Mouse (Mus musculus) limb, embryonic 10.5 days (tissue): ENCODE results near the gene Dlg4. TPM values are rescaled to one million over a fixed set of nuclear protein-coding genes. Genes with fewer than 3 reads are reported as not detected.

ENCODE experiments used
- DNase-seq: peaks from one replicate; pipeline ENCODE4 v3.0.0-alpha.2; 2017; ENCODE audit warnings: low spot score
- H3K27ac ChIP-seq: fragments of 300-500 bp; sonication (generic); 2 replicates; pipeline ENCODE4 v1.5.1; 2016; ENCODE audit warnings: mild to moderate bottlenecking
- H3K27me3 ChIP-seq: fragments of 300-500 bp; sonication (generic); 2 replicates; pipeline ENCODE4 v1.6.1; 2016; ENCODE audit warnings: low read depth, mild to moderate bottlenecking; ENCODE audit not compliant: poor library complexity, severe bottlenecking
- H3K36me3 ChIP-seq: fragments of 300-500 bp; sonication (generic); 2 replicates; pipeline ENCODE4 v1.6.1; 2016; ENCODE audit warnings: mild to moderate bottlenecking, moderate library complexity
- H3K4me1 ChIP-seq: fragments of 300-500 bp; sonication (generic); 2 replicates; pipeline ENCODE4 v1.6.1; 2016
- H3K4me3 ChIP-seq: fragments of 300-500 bp; sonication (generic); 2 replicates; pipeline ENCODE4 v1.5.1; 2016; ENCODE audit warnings: mild to moderate bottlenecking, moderate library complexity
- H3K9me3 ChIP-seq: fragments of 300-500 bp; sonication (generic); replicated peaks from 2 replicates; pipeline ENCODE4 v1.6.1; 2016; ENCODE audit warnings: mild to moderate bottlenecking
- WGBS: fragments of 180-500 bp; shearing (Covaris S2); methylation state at CpG from one replicate; pipeline ENCODE4 v1.1.7; 2016; 5-methylcytosine and 5-hydroxymethylcytosine counted together
- polyA plus RNA-seq: library from polyadenylated mRNA; unstranded; fragments of >200 nt; fragmentation: Nextera tagmentation; extraction: Ambion mirVana; gene quantifications from 2 replicates; pipeline ENCODE4 v1.2.1, GENCODE M21; 2016

Dlg4 gene
- polyA plus RNA-seq, 1 experiment from 2014 or later, result 12.9 TPM

DNA sequence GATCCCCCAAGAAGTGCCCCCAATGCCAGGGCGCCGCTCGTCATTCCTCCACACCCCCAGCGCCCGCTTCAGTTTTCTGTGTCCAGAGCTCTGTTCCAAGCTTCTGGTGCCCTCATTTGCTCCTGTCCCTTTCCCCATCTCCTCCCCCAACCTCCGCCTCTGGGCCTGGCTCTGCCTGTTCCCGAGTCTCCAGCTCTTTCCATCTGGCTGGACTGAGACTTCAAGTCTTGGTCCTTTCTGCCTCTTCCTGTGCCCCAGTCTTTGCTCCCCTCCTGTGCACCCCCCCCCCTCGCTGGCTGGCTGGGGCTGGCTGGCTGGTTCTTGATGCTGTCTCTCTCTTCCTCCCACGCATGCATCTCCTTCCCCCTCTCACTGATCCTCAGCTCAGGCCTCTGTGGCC lies 10.7 kb downstream of the Dlg4 start:
- Histone ChIP-seq H3K4me3 (peak overlapping the region; percentile 46), H3K4me1 (peaks cover 80% of the 10 kb centered on the region), H3K36me3 (peaks cover 24% of the 10 kb centered on the region), H3K27me3 (no peaks in the 10 kb centered on the region), H3K9me3 (no peaks in the 10 kb centered on the region), H3K27ac (peak overlapping the region; percentile 81)
- WGBS, result 24% methylated on average over 8 of the region's 9 CpGs
- peak; percentile 38 for DNase-seq

GRCm38 (mm10) chr11:70028401-70029129 lies 11.8 kb downstream of the Dlg4 start:
- no peaks in the 10 kb centered on the region for H3K9me3 ChIP-seq
- H3K4me1 ChIP-seq, result peaks cover 68% of the 10 kb centered on the region
- H3K27me3 ChIP-seq, result no peaks in the 10 kb centered on the region
- peak overlapping the region; percentile 51 for H3K4me3 ChIP-seq
- H3K36me3 ChIP-seq, result peaks cover 36% of the 10 kb centered on the region
- WGBS, result 33% methylated on average over 12 of the region's 12 CpGs
- DNase-seq, result no peak
- peak overlapping the region; percentile 81 for H3K27ac ChIP-seq

- Histone ChIP-seq H3K9me3 (no peaks in the 10 kb centered on the region), H3K4me3 (peak overlapping the region; percentile 51), H3K4me1 (peaks cover 61% of the 10 kb centered on the region), H3K36me3 (peaks cover 43% of the 10 kb centered on the region), H3K27ac (peak overlapping the region; percentile 81), H3K27me3 (no peaks in the 10 kb centered on the region)
- DNase-seq, result peak; percentile 91
- under 1% methylated on average over 20 of the region's 20 CpGs for WGBS
These were observed 12.5 kb downstream of the Dlg4 start for GRCm38 (mm10) chr11:70029130-70029801.

- Histone ChIP-seq H3K36me3 (peaks cover 49% of the 10 kb centered on the region), H3K27ac (peak overlapping the region; percentile 81), H3K4me1 (peaks cover 57% of the 10 kb centered on the region), H3K4me3 (peak overlapping the region; percentile 51), H3K9me3 (no peaks in the 10 kb centered on the region), H3K27me3 (no peaks in the 10 kb centered on the region)
- 45% methylated on average over 11 of the region's 11 CpGs for WGBS
- DNase-seq, result no peak
These were observed 13.2 kb downstream of the Dlg4 start for GRCm38 (mm10) chr11:70029829-70030550.

- Histone ChIP-seq H3K4me1 (peaks cover 49% of the 10 kb centered on the region), H3K27ac (peak overlapping the region; percentile 81), H3K4me3 (no peak overlapping the region)
These were observed 14.0 kb downstream of the Dlg4 start for GRCm38 (mm10) chr11:70030651-70031320.

GRCm38 (mm10) chr11:70031321-70031670 lies 14.6 kb downstream of the Dlg4 start:
- H3K9me3 ChIP-seq, result no peaks in the 10 kb centered on the region
- H3K27ac ChIP-seq, result no peak overlapping the region
- no peak overlapping the region for H3K4me3 ChIP-seq
- H3K4me1 ChIP-seq, result peaks cover 44% of the 10 kb centered on the region
- 98% methylated on average over 11 of the region's 11 CpGs for WGBS
- H3K27me3 ChIP-seq, result no peaks in the 10 kb centered on the region
- peaks cover 58% of the 10 kb centered on the region for H3K36me3 ChIP-seq
- DNase-seq, result no peak

More at GRCm38 (mm10) chr11:70030651-70031320, 14.0 kb downstream of the Dlg4 start:
- Histone ChIP-seq H3K9me3 (no peaks in the 10 kb centered on the region), H3K36me3 (peaks cover 55% of the 10 kb centered on the region), H3K27me3 (no peaks in the 10 kb centered on the region)
- WGBS, result 96% methylated on average over 28 of the region's 28 CpGs
- no peak for DNase-seq

- 0 out of 2 replicates have a peak, but pooled peaks cover 2% of the 10 kb centered on the region for H3K4me1 ChIP-seq
- no peak overlapping the region for H3K27ac ChIP-seq
- H3K36me3 ChIP-seq, result peaks cover 93% of the 10 kb centered on the region
- H3K9me3 ChIP-seq, result no peaks in the 10 kb centered on the region
- H3K4me3 ChIP-seq, result no peak overlapping the region
- no peak for DNase-seq
- no peaks in the 10 kb centered on the region for H3K27me3 ChIP-seq
- WGBS, result 77% methylated on average over 7 of the region's 7 CpGs
These were observed 21.4 kb downstream of the Dlg4 start for GRCm38 (mm10) chr11:70038174-70038573.

- H3K27me3 ChIP-seq, result no peaks in the 10 kb centered on the region
- no peak overlapping the region for H3K27ac ChIP-seq
- H3K36me3 ChIP-seq, result peaks cover 93% of the 10 kb centered on the region
- no peak overlapping the region for H3K4me3 ChIP-seq
- 0 out of 2 replicates have a peak, but pooled peaks cover 3% of the 10 kb centered on the region for H3K4me1 ChIP-seq
- WGBS, result 94% methylated on average over 10 of the region's 10 CpGs
- DNase-seq, result no peak
- H3K9me3 ChIP-seq, result no peaks in the 10 kb centered on the region
These were observed 22.9 kb downstream of the Dlg4 start for GRCm38 (mm10) chr11:70039631-70040030.

DNA sequence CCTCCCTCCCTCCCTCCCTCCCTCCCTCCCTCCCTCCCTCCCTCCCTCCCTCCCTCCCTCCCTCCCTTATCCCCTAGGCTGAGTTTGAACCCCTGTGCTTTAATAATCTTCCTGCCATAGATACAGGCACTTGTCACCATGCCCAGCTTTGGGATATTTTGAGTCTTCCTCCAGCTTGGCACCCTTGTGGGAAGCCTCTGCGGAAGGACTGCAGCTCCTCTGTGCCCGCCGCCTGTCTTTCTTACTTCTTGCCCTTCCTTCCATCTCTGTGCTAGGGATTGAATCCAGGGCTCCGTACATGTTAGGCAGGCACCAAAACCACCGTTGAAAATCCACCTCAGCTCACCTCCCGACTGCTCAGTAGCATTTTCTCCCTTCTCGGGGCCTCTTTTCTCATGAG lies 23.4 kb downstream of the Dlg4 start:
- Histone ChIP-seq H3K4me3 (no peak overlapping the region), H3K27ac (no peak overlapping the region), H3K36me3 (peaks cover 92% of the 10 kb centered on the region), H3K4me1 (0 out of 2 replicates have a peak, but pooled peaks cover 6% of the 10 kb centered on the region), H3K27me3 (no peaks in the 10 kb centered on the region), H3K9me3 (no peaks in the 10 kb centered on the region)
- WGBS, result 95% methylated on average over 7 of the region's 7 CpGs
- DNase-seq, result no peak

DNA sequence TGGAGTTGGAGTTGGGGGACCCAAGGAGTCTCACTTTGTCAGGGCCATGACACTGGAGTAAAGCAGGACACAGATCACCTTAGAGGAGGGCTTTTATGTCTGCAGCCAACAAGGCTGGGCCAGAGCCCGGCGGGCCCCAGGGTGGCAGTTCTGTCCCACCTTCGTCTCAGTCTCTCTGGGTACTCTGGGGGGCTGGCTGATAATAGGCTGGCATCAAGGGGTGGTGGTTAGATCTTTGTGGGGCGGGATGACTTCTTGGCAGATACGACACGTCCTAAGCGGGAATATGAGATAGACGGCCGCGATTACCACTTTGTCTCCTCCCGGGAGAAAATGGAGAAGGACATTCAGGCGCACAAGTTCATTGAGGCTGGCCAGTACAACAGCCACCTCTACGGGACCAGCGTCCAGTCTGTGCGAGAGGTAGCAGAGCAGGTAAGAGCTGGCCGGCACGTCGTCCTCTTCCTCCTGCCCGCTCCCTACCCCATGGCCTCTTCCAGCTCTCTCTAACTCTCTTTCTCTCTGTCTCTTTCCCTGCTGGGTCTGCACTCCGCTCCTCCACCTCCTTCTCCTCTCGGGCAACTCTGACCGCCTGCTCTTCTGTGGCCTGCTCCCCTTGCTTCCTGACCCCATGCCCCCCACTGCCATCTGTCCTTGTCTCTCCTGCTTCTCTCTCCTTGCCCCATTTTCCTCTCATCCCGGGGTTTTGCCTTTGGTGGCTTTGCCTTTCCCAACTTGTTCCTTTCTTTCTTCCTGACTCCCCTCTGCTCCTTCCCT lies 25.8 kb downstream of the Dlg4 start:
- no peak overlapping the region for H3K4me3 ChIP-seq
- no peaks in the 10 kb centered on the region for H3K9me3 ChIP-seq
- peaks cover 83% of the 10 kb centered on the region for H3K36me3 ChIP-seq
- peaks cover 10% of the 10 kb centered on the region; the same call in 1 of the 2 replicates for H3K4me1 ChIP-seq
- H3K27me3 ChIP-seq, result no peaks in the 10 kb centered on the region
- 87% methylated on average over 23 of the region's 23 CpGs for WGBS
- DNase-seq, result no peak
- no peak overlapping the region for H3K27ac ChIP-seq

DNA sequence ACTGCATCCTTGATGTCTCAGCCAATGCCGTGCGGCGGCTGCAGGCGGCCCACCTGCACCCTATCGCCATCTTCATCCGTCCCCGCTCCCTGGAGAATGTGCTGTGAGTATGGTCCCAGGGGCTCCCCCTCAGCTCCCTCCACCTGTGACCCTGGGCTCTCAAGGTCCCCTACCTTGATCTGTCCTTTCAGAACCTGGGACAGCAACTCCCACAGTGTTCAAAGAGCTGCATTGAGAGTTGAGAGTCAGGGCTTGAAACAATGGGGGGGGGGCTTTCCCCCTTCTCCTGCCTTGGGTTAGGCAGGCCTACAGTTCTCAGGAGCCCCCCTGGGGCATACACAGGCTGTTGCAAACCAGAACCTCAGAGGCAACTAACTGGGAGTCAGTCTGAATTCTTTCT lies 26.9 kb downstream of the Dlg4 start:
- Histone ChIP-seq H3K9me3 (no peaks in the 10 kb centered on the region), H3K4me3 (no peak overlapping the region), H3K36me3 (peaks cover 71% of the 10 kb centered on the region), H3K27me3 (no peaks in the 10 kb centered on the region), H3K27ac (no peak overlapping the region), H3K4me1 (peaks cover 8% of the 10 kb centered on the region; the same call in 1 of the 2 replicates)
- 76% methylated on average over 7 of the region's 7 CpGs for WGBS
- no peak for DNase-seq

DNA sequence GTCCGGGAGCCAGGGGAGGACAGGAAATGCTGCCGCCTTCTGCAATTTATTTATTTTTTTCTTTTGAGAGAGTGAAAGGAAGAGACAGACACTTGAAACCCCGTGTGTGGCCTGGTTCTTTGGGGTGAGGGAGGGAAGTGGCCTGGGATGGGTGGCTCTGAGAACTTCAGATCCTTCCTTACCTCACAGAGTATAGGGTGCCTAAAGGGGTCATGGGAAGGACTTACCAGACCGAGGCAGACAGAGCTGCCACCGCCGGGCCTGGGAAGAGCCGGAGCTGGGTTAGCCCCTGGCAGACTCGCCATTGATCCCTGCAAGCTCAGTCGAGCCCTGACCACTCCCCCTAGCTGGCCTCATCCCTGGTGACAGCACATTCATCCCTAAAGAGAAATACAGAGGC lies 28.7 kb downstream of the Dlg4 start:
- Histone ChIP-seq H3K4me1 (peaks cover 8% of the 10 kb centered on the region; the same call in 1 of the 2 replicates), H3K27me3 (no peaks in the 10 kb centered on the region), H3K4me3 (no peak overlapping the region), H3K27ac (no peak overlapping the region), H3K36me3 (peaks cover 54% of the 10 kb centered on the region), H3K9me3 (no peaks in the 10 kb centered on the region)
- DNase-seq, result no peak
- WGBS, result 37% methylated on average over 9 of the region's 9 CpGs
